Mouse (Mus musculus) embryonic facial prominence, embryonic 13.5 days (tissue): Measurements from ENCODE around the gene Foxp1. TPM values are rescaled to one million over a fixed set of nuclear protein-coding genes. Genes with fewer than 3 reads are reported as not detected.

Experiments
- ATAC-seq: fragments of 200-750 bp; cut with Nextera tagmentation; 2 replicates; pipeline ENCODE4 v1.8.0; 2017; ENCODE audit warnings: low read depth; ENCODE audit not compliant: insufficient number of reproducible peaks, insufficient read depth, low FRiP score, low TSS enrichment
- H3K27ac ChIP-seq: fragments of 300-500 bp; sonication (generic); 2 replicates; pipeline ENCODE4 v1.5.1; 2015; ENCODE audit warnings: moderate library complexity, mild to moderate bottlenecking, inconsistent platforms
- H3K27me3 ChIP-seq: fragments of 300-500 bp; sonication (generic); 2 replicates; pipeline ENCODE4 v1.6.1; 2015; ENCODE audit warnings: mild to moderate bottlenecking, inconsistent platforms
- H3K36me3 ChIP-seq: fragments of 300-500 bp; sonication (generic); 2 replicates; pipeline ENCODE4 v1.6.1; 2015; ENCODE audit warnings: mild to moderate bottlenecking, inconsistent platforms
- H3K4me1 ChIP-seq: fragments of 300-500 bp; sonication (generic); 2 replicates; pipeline ENCODE4 v1.6.1; 2015; ENCODE audit warnings: inconsistent platforms
- H3K4me2 ChIP-seq: fragments of 300-500 bp; sonication (generic); 2 replicates; pipeline ENCODE4 v1.6.1; 2015; ENCODE audit warnings: moderate library complexity, mild to moderate bottlenecking, inconsistent platforms
- H3K4me3 ChIP-seq: fragments of 300-500 bp; sonication (generic); 2 replicates; pipeline ENCODE4 v1.5.1; 2015; ENCODE audit warnings: mild to moderate bottlenecking, inconsistent platforms
- H3K9ac ChIP-seq: fragments of 300-500 bp; sonication (generic); 2 replicates; pipeline ENCODE4 v1.6.1; 2015; ENCODE audit warnings: mild to moderate bottlenecking, inconsistent platforms
- H3K9me3 ChIP-seq: fragments of 300-500 bp; sonication (generic); 2 replicates; pipeline ENCODE4 v1.6.1; 2016; ENCODE audit warnings: inconsistent platforms
- WGBS: fragments of 180-500 bp; shearing (Covaris S2); methylation state at CpG from one replicate; pipeline ENCODE4 v1.1.7; 2015; ENCODE audit warnings: mixed read lengths; 5-methylcytosine and 5-hydroxymethylcytosine counted together
- polyA plus RNA-seq: library from polyadenylated mRNA; unstranded; fragments of >200 nt; fragmentation: Nextera tagmentation; extraction: Ambion mirVana; gene quantifications from 2 replicates; pipeline ENCODE4 v1.2.1, GENCODE M21; 2015

Gene Foxp1
- polyA plus RNA-seq, 1 experiment from 2014 or later = 66.7 TPM

DNA sequence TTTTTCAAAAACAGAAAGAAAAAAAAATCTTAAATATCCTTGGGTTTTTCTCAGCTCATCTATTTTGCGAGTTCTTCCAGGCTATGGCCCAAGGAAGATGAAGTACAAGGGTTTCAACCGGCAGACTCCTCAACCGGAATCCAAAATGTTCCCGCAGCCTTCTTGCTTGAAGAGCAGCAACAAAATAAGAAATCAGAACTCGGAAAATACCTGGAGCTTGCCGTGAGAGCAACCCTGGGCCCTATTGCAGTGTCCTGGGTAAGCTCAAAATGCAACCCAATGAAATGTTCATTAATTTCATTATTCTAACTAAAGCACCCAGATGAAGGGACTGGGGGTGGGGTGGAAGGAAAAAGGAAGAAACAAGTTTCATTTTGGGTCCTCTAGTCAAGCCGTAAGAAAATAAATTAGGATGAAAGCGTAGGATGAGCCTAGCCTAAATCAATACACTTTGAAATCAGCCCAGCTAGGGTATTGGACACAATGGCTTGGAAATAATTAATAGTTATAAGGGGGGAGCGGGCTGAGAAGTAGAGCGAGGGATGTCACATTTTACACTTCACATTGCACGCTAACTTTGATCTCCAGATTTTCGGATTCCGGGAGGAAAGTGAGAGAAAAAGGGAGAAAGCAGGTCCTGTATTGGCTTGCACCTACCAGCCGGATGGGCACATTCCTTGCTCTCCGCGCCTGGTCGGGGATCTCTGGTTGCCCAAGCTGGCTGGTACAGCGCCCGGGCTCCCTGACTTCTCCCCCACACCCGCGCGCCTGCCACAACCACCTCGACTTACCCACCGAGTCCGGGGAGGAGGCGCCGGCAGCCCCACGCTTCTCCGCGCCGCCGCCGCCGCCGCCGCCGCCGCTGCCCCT, 2.5 kb downstream of the Foxp1 start:
- Histone ChIP-seq H3K4me2 (peak overlapping the region; percentile 98), H3K4me1 (peaks cover 7% of the 10 kb centered on the region; the same call in 1 of the 2 replicates), H3K9me3 (no peaks in the 10 kb centered on the region), H3K4me3 (peak overlapping the region; percentile 77), H3K27ac (peak overlapping the region; percentile 97), H3K27me3 (peaks cover 13% of the 10 kb centered on the region), H3K9ac (peak overlapping the region; percentile 86), H3K36me3 (no peaks in the 10 kb centered on the region)
- no peak for ATAC-seq
- 2% methylated on average over 38 of the region's 38 CpGs for WGBS

DNA sequence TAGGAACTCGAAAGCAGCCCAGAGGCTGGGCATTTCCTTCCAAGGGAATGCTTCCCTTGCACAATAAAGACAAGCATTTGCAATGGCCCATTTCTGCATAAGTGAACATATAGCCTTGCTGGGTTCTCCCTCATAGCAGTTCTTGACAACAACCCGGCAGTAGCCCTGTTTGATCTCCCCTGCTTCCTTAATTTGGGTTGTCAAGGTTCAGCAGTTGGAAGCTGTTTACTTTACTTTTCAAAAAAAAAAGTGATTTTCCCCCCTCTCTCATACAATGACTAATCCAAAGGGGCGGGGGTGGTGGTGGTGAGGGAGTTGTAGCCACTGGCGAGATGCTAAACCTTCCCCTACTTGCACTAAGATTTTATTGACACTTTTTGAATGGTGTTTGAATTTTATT, 3.5 kb downstream of the Foxp1 start:
- Histone ChIP-seq H3K4me1 (peaks cover 7% of the 10 kb centered on the region; the same call in 1 of the 2 replicates), H3K4me2 (peak overlapping the region; percentile 36), H3K27me3 (peaks cover 13% of the 10 kb centered on the region), H3K9me3 (no peaks in the 10 kb centered on the region), H3K4me3 (no peak overlapping the region), H3K27ac (no peak overlapping the region), H3K9ac (no peak overlapping the region), H3K36me3 (no peaks in the 10 kb centered on the region)
- WGBS = 24% methylated on average over 4 of the region's 4 CpGs
- no peak for ATAC-seq

DNA sequence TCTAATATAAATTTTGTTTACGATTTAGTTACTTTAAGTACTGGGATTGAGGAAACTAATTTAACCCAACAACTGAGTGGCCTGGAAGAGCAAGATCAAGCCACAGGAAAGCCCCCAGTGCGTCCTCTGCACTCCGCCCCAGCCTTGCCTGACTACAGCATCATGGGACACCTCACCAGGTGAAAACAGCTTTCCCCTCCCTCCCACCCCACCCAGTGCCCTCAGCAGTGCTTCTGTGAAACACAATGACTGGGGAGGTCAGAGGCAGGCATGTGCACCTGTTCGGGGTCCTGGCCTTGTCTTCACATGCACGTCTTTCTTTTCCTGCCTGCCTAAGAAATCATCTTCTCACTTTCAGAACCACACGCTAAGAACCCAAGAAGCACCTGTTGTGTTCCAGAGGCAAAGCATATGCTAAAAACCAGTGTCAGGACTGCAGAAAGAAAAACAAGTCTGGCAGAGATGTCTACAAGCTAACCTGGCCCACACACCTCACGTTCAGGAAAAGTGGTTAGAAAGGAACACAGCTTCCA, 6.8 kb downstream of the Foxp1 start:
- Histone ChIP-seq H3K4me3 (no peak overlapping the region), H3K36me3 (no peaks in the 10 kb centered on the region; the same call in 1 of the 2 replicates), H3K9ac (no peak overlapping the region), H3K27me3 (peaks cover 17% of the 10 kb centered on the region), H3K4me1 (peaks cover 15% of the 10 kb centered on the region; the same call in 1 of the 2 replicates), H3K27ac (no peak overlapping the region), H3K4me2 (no peak overlapping the region), H3K9me3 (no peaks in the 10 kb centered on the region)
- 70% methylated on average over 7 of the region's 7 CpGs for WGBS
- no peak for ATAC-seq

DNA sequence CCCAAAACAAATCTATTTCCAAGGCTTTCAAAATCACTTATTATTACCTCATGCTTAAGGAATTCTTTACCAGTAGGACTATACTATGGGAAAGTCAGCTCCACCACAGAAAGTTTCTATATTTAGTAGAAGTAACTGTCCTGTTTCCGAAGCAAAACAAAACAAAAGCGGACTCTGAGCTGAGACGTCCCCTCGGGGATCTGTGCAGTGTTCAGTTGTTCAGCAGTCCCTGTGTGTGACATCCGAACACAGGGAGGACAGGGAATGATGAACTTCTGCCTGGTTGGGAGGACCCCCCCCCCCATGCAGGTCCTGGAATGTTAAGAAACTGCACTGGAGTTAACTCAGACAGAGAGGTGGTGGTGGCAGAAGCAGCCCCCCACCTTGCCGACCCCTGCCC, 10.7 kb downstream of the Foxp1 start:
- peaks cover 4% of the 10 kb centered on the region; the same call in 1 of the 2 replicates for H3K27me3 ChIP-seq
- H3K9ac ChIP-seq = no peak overlapping the region
- no peak overlapping the region for H3K4me3 ChIP-seq
- no peak overlapping the region for H3K27ac ChIP-seq
- peaks cover 22% of the 10 kb centered on the region; the same call in 1 of the 2 replicates for H3K4me1 ChIP-seq
- 34% methylated on average over 6 of the region's 6 CpGs for WGBS
- H3K9me3 ChIP-seq = no peaks in the 10 kb centered on the region
- no peak overlapping the region for H3K4me2 ChIP-seq
- no peaks in the 10 kb centered on the region; the same call in 1 of the 2 replicates for H3K36me3 ChIP-seq
- ATAC-seq = no peak

DNA sequence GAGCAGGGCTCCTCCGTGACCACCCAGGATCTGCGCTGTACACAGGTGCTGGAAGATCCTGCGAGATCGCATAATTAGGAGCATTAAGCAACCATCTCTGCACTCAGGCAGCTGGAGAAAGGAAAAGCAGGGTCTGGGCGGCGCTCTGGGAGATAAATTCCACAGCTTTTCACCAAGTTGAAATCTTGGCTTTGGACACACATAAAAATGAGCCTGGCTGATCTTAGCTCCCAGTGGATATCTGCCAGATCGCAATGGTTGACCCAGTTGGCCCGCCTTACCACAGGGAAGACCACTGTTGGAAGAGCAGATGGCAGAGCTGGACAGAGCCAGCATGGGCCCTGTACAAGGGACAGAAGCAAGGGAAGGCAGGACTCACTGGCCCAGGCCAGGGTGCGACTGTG, 13.3 kb downstream of the Foxp1 start:
- Histone ChIP-seq H3K36me3 (no peaks in the 10 kb centered on the region; the same call in 1 of the 2 replicates), H3K27me3 (peaks cover 4% of the 10 kb centered on the region; the same call in 1 of the 2 replicates), H3K4me2 (no peak overlapping the region), H3K4me3 (no peak overlapping the region), H3K4me1 (peaks cover 22% of the 10 kb centered on the region; the same call in 1 of the 2 replicates), H3K9ac (no peak overlapping the region), H3K9me3 (no peaks in the 10 kb centered on the region), H3K27ac (no peak overlapping the region)
- 79% methylated on average over 9 of the region's 9 CpGs for WGBS
- ATAC-seq = no peak

DNA sequence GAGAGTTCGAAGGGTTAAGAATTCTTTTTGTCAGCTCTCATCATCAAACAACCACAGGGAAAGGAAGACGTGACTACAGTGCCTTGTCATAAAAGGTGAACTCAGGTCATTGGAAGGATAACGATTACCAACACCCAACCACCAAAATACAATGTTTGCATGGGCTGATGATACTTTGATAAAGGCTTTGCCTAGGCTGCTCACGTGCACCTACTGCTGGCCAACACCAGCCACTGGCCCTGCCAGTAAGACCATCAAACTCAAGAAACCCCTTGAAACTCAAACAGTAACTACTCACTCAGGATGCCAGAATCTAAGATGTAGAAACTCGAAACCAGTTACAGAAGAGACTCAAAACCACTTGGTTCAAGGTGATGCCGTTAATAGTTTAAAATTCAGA, 15.7 kb downstream of the Foxp1 start:
- Histone ChIP-seq H3K36me3 (no peaks in the 10 kb centered on the region), H3K9me3 (no peaks in the 10 kb centered on the region), H3K4me3 (no peak overlapping the region), H3K27me3 (no peaks in the 10 kb centered on the region), H3K9ac (no peak overlapping the region), H3K27ac (no peak overlapping the region), H3K4me2 (no peak overlapping the region), H3K4me1 (peaks cover 17% of the 10 kb centered on the region; the same call in 1 of the 2 replicates)
- WGBS = 78% methylated on average over 6 of the region's 6 CpGs
- ATAC-seq = no peak

DNA sequence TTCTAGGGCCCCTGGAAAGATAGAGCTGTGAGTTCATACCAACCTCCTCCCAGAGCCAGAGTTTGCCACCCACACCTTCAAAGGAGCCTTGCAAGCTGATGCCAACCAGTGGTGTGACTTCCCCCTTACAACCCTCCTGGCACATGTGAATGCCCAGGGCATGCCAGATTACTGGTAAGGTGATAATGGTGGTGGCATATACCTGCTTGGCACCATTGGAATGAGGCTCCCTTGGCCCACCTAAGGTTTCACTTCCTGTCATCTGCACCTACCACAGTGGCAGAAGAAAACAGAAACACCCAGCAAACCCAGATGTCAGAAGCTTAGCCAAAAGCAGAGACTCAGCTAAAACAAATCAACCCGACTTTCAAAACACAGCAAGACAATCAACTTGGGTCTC, 18.8 kb downstream of the Foxp1 start:
- Histone ChIP-seq H3K4me2 (no peak overlapping the region), H3K27ac (no peak overlapping the region), H3K36me3 (no peaks in the 10 kb centered on the region), H3K9me3 (no peaks in the 10 kb centered on the region), H3K9ac (no peak overlapping the region), H3K4me3 (no peak overlapping the region), H3K27me3 (no peaks in the 10 kb centered on the region), H3K4me1 (no peaks in the 10 kb centered on the region)
- WGBS = 87% methylated on average over 1 of the region's 1 CpGs
- ATAC-seq = no peak

DNA sequence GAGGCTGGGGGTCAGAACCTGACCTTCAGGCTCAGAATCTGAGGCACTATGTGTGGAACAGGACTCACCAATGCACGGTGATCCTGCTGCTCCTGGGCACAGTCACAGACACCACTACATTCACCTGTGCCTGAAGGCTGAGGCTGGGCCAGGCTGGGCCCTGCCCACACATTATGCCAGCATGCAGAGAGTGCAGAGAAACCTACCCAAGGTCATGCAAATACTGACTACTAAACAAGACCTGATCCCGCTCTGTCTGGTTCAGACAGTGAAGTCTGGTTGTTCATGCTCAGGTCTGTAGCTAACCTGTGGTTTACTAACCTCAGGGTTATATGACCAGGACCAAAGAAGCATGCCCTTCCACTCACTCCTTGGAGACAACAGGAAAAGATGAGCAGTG, 19.8 kb downstream of the Foxp1 start:
- H3K36me3 ChIP-seq = no peaks in the 10 kb centered on the region
- 78% methylated on average over 2 of the region's 2 CpGs for WGBS
- ATAC-seq = no peak; the same call in 1 of the 2 replicates

DNA sequence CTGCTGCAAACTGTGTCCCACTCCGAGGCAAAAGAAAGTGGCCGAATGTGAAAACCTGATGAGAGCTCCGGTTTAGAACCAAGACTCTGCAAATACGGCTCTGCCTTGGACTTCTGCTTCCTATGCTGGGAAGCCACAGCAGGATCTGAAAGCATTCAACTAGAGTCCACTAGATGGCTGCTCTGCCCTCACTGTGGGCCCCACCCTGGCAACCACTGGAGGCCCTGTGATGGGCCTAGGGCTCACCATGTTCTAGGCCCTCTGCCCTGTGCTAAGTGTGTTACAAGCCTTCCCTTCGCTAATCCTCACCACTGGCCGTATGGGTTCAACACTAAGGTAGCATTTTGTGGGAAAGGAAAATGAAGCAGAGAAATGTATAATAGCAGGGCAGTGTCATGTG, 20.2 kb downstream of the Foxp1 start:
- H3K4me3 ChIP-seq = no peak overlapping the region
- no peaks in the 10 kb centered on the region for H3K27me3 ChIP-seq
- no peaks in the 10 kb centered on the region for H3K36me3 ChIP-seq
- H3K4me1 ChIP-seq = 0 out of 2 replicates have a peak, but pooled peaks cover 3% of the 10 kb centered on the region
- 0 out of 2 replicates have a peak, but pooled peaks have one; percentile 37 for ATAC-seq
- no peak overlapping the region for H3K27ac ChIP-seq
- H3K4me2 ChIP-seq = no peak overlapping the region
- no peak overlapping the region for H3K9ac ChIP-seq
- H3K9me3 ChIP-seq = no peaks in the 10 kb centered on the region
- WGBS = 88% methylated on average over 6 of the region's 6 CpGs

More for the DNA sequence above, 19.8 kb downstream of the Foxp1 start:
- no peak overlapping the region for H3K4me2 ChIP-seq
- H3K9me3 ChIP-seq = no peaks in the 10 kb centered on the region
- H3K9ac ChIP-seq = no peak overlapping the region
- no peak overlapping the region for H3K4me3 ChIP-seq
- no peak overlapping the region for H3K27ac ChIP-seq
- H3K27me3 ChIP-seq = no peaks in the 10 kb centered on the region
- 0 out of 2 replicates have a peak, but pooled peaks cover 3% of the 10 kb centered on the region for H3K4me1 ChIP-seq

DNA sequence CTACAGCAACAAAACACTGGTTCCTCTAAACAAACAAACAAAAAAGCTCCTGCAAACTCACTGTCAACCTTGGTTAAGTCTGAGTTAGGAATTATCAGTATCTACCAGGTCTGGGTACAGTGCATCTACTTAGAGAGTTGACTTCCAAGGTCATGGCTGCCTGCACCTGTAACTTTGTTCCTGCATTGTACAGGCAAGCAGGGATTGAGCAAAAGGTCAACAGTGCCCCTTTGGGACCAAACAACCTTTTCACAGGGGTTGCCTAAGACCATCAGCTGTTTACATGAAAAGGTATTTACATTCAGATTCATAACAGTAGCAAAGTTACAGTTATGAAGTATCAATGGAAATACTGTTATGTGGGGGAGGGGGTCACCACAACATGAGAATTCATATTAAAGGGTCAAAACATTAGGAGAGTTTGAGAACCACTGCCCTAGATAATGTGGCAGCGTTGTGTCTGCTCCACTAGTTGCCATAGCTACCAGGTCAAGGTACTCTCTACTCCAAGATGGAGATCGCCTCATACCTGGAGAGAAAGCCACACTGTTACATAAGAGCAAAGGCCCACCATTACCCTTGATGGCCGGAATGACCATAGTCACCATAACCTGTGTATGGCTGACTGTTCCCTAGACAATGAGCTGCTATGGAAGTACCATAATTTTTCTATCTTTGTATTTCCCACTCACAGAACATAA, 21.8 kb downstream of the Foxp1 start:
- 90% methylated on average over 3 of the region's 3 CpGs for WGBS

DNA sequence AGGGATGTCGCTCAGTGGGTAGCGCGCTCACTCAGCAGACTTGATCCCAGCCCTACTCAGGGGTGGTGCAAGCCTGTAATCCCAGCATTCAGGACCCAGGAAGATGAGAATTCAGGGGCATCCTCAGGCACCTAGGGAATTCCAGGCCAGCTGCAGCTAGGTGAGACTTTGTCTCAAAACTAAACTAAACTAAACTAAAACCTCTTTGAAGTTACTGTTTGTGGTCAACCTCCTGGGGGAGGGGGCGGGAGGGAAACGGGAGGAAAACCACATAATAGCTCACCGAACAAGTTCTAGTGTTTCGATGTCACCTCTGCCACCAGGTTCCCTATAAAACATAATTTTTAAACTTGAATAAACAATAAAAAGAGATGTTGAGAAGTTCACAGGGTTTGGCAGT, 24.4 kb downstream of the Foxp1 start:
- no peak overlapping the region for H3K4me2 ChIP-seq
- WGBS = 72% methylated on average over 7 of the region's 7 CpGs
- H3K27ac ChIP-seq = no peak overlapping the region
- no peak for ATAC-seq
- H3K27me3 ChIP-seq = no peaks in the 10 kb centered on the region
- H3K9ac ChIP-seq = no peak overlapping the region
- peaks cover 18% of the 10 kb centered on the region for H3K4me1 ChIP-seq
- no peaks in the 10 kb centered on the region for H3K36me3 ChIP-seq
- no peaks in the 10 kb centered on the region for H3K9me3 ChIP-seq
- H3K4me3 ChIP-seq = no peak overlapping the region

More for the DNA sequence above, 21.8 kb downstream of the Foxp1 start:
- Histone ChIP-seq H3K27me3 (no peaks in the 10 kb centered on the region), H3K9ac (no peak overlapping the region), H3K36me3 (no peaks in the 10 kb centered on the region), H3K4me3 (no peak overlapping the region), H3K4me2 (no peak overlapping the region), H3K4me1 (peaks cover 17% of the 10 kb centered on the region), H3K27ac (no peak overlapping the region), H3K9me3 (no peaks in the 10 kb centered on the region)
- no peak for ATAC-seq
